Mouse (Mus musculus) CD4-positive naive resting alpha-beta T cell, adult 76 days (primary cell): ENCODE results near the gene Pla2g4c. TPM values are rescaled to one million over a fixed set of nuclear protein-coding genes. Genes with fewer than 3 reads are reported as not detected.

Experiments used
- total RNA-seq: library from RNA; stranded (reverse); gene quantifications from one replicate; pipeline ENCODE4 v1.2.4, GENCODE M21; 2023

Pla2g4c gene
- 0.18 TPM for total RNA-seq

DNA sequence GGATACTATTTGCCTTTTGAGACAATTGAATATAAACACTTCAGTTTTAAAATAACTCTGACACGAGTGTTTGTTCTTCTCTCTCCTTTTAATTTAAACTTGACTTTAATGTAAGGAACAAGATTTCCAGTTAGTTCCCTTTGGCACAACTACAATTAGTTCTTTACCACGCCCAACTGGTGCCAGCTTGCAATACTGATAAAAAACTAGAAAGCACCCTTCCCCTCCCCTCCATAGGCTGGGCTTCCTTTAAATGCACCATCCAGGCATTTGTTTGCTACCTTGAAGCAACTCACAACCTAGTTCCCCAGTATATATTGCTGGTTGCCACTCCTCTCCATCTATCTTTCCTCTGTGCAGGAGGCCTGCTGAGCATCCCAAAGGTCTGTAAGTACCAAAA lies at the start of gene Pla2g4c:
Gene Pla2g4c, plus strand, starts transcription at position 340 of the 400 bp plus-strand sequence.

DNA sequence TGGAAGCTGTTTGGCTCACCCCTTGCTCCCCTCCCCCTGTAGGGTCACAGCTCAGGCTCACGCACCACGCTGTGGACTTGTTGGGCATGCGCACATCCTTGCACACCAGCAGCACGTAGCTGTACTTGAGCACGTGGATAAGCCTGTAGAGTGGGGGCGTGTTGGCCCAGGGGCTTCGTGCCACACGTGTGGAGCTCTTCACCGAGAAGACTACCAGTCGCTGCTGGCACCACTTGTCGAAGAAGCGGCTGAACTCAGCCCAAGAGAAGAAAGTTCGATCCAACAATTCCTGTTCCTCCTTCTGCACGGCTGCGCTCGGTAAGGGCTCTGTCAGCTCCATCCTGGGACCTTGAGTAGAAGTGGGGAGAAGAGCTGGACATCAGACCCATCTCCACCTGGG lies 47.4 kb upstream of the Pla2g4c start, which contains the start of gene Lig1:
Gene Lig1, plus strand, starts transcription at position 203 of the 400 bp plus-strand sequence.

GRCm38 (mm10) chr7:13278308-13278891 lies 46.1 kb upstream of the Pla2g4c start, which contains the start of gene Zswim9:
Gene Zswim9, minus strand, starts transcription at chr7:13278721.

DNA sequence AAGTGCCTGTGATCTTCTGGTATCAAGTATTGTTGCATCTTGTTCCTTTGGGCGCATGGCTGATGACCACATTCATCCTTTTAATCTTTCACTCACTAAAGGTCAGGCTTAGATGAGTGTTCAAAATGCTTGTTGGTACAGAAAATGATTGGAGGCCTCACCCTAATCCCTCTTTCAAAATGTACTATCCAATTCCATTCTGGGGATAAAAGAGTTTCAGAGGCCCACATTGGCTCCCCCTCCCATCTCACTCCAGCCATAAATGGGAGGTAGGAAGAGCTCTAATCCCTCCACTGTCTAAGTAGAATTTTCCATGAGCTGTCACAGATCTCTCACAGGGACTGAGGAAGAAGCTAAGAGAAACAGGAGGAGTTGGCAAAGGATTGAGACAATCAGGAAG lies 73.4 kb downstream of the Pla2g4c start, which contains the start of gene Cabp5:
Gene Cabp5, plus strand, starts transcription at position 301 of the 400 bp plus-strand sequence.

Other genes with a start within 250 kb of the Pla2g4c start
- not detected for gene Vmn1r85, start 229.5 kb upstream of the Pla2g4c start, total RNA-seq
- gene Vmn1r86, start 204.7 kb upstream of the Pla2g4c start, total RNA-seq = not detected
- gene Vmn1r87, start 184.5 kb upstream of the Pla2g4c start, total RNA-seq = not detected
- gene Vmn1r88, start 165.1 kb upstream of the Pla2g4c start, total RNA-seq = 0.09 TPM
- not detected for gene Vmn1r89, start 111.6 kb upstream of the Pla2g4c start, total RNA-seq
- 19.4 TPM for gene Lig1, start 47.4 kb upstream of the Pla2g4c start, total RNA-seq
- gene Zswim9, start 45.9 kb upstream of the Pla2g4c start, total RNA-seq = 6.4 TPM
- gene Cabp5, start 73.5 kb downstream of the Pla2g4c start, total RNA-seq = not detected
- not detected for gene Bsph1, start 126.2 kb downstream of the Pla2g4c start, total RNA-seq
- gene Bsph2, start 246.4 kb downstream of the Pla2g4c start, total RNA-seq = not detected